Mouse (Mus musculus) liver, postnatal 0 days (tissue): ENCODE measurements around the gene Mcur1. TPM values are rescaled to one million over a fixed set of nuclear protein-coding genes. Genes with fewer than 3 reads are reported as not detected.

Source experiments
- ATAC-seq: fragments of 200-750 bp; cut with Nextera tagmentation; 2 replicates; pipeline ENCODE4 v1.8.0; 2017; ENCODE audit warnings: mild to moderate bottlenecking, moderate library complexity
- DNase-seq: peaks from one replicate; pipeline ENCODE4 v3.0.0-alpha.2; 2016
- H3K27ac ChIP-seq: fragments of 300-500 bp; sonication (generic); 2 replicates; pipeline ENCODE4 v1.5.1; 2014; ENCODE audit warnings: antibody characterized with exemption, moderate library complexity, mild to moderate bottlenecking, low read depth
- H3K27me3 ChIP-seq: fragments of 300-500 bp; sonication (generic); 2 replicates; pipeline ENCODE4 v1.6.1; 2014; ENCODE audit warnings: low read length, control low read depth, mixed read lengths; ENCODE audit not compliant: insufficient read depth
- H3K36me3 ChIP-seq: fragments of 300-500 bp; sonication (generic); replicated peaks from 2 replicates; pipeline ENCODE4 v1.6.1; 2014; ENCODE audit warnings: mild to moderate bottlenecking, control low read depth, low read length, moderate library complexity, mixed read lengths; ENCODE audit not compliant: insufficient read depth
- H3K4me1 ChIP-seq: fragments of 300-500 bp; sonication (generic); 2 replicates; pipeline ENCODE4 v1.6.1; 2014; ENCODE audit warnings: antibody characterized with exemption, mild to moderate bottlenecking, control low read depth; ENCODE audit not compliant: insufficient read depth
- H3K4me2 ChIP-seq: fragments of 300-500 bp; sonication (generic); 2 replicates; pipeline ENCODE4 v1.6.1; 2014; ENCODE audit warnings: low read depth, mild to moderate bottlenecking, low read length, moderate library complexity, mixed read lengths
- H3K4me3 ChIP-seq: fragments of 300-500 bp; sonication (generic); 2 replicates; pipeline ENCODE4 v1.5.1; 2014; ENCODE audit warnings: low read depth, low read length
- H3K9ac ChIP-seq: fragments of 300-500 bp; sonication (generic); replicated peaks from 2 replicates; pipeline ENCODE4 v1.6.1; 2014; ENCODE audit warnings: mild to moderate bottlenecking, moderate library complexity
- H3K9me3 ChIP-seq: fragments of 300-500 bp; sonication (generic); 2 replicates; pipeline ENCODE4 v1.6.1; 2016; ENCODE audit warnings: mild to moderate bottlenecking, control low read depth, low read length, mixed read lengths
- CTCF ChIP-seq: sonication (generic); IDR thresholded peaks from 2 replicates; pipeline ENCODE4 v1.5.1; 2016; ENCODE audit warnings: antibody characterized with exemption, low read depth
- EP300 ChIP-seq: IDR thresholded peaks from 2 replicates; pipeline ENCODE4 v1.6.1; 2016; ENCODE audit warnings: antibody characterized with exemption, low read depth, mild to moderate bottlenecking
- WGBS: fragments of 180-500 bp; shearing (Covaris S2); extraction: QIAGEN DNeasy Blood & Tissue Kit; methylation state at CpG from one replicate; pipeline ENCODE4 v1.1.7; 2014; ENCODE audit not compliant: insufficient replicate concordance; 5-methylcytosine and 5-hydroxymethylcytosine counted together
- polyA plus RNA-seq: library from polyadenylated mRNA; unstranded; fragments of >200 nt; fragmentation: Nextera tagmentation; extraction: Ambion mirVana; gene quantifications from 2 replicates; pipeline ENCODE4 v1.2.1, GENCODE M21; 2015

Gene Mcur1
- polyA plus RNA-seq, 1 experiment from 2014 or later = 8.8 TPM

GRCm38 (mm10) chr13:43592681-43593068 is 32.7 kb upstream of the Mcur1 start:
- ATAC-seq = no peak
- WGBS = 60% methylated on average over 8 of the region's 8 CpGs
- H3K36me3 ChIP-seq = no peaks in the 10 kb centered on the region
- no peak overlapping the region for H3K4me2 ChIP-seq
- H3K9ac ChIP-seq = no peak overlapping the region
- H3K27ac ChIP-seq = no peak overlapping the region
- peaks cover 4% of the 10 kb centered on the region; the same call in 1 of the 2 replicates for H3K27me3 ChIP-seq
- no peak for TF ChIP-seq CTCF
- TF ChIP-seq EP300 = no peak
- no peak overlapping the region for H3K4me3 ChIP-seq
- no peaks in the 10 kb centered on the region for H3K9me3 ChIP-seq
- DNase-seq = no peak
- H3K4me1 ChIP-seq = no peaks in the 10 kb centered on the region

GRCm38 (mm10) chr13:43591828-43592680 is 32.1 kb upstream of the Mcur1 start:
- no peak for TF ChIP-seq EP300
- no peak for TF ChIP-seq CTCF
- H3K9me3 ChIP-seq = no peaks in the 10 kb centered on the region
- H3K36me3 ChIP-seq = no peaks in the 10 kb centered on the region
- no peak overlapping the region for H3K9ac ChIP-seq
- ATAC-seq (no peak), DNase-seq (no peak)
- H3K4me1 ChIP-seq = no peaks in the 10 kb centered on the region
- no peak overlapping the region for H3K4me2 ChIP-seq
- no peak overlapping the region for H3K27ac ChIP-seq
- WGBS = 69% methylated on average over 28 of the region's 28 CpGs
- H3K27me3 ChIP-seq = peaks cover 4% of the 10 kb centered on the region; the same call in 1 of the 2 replicates
- H3K4me3 ChIP-seq = no peak overlapping the region

- no peak overlapping the region for H3K9ac ChIP-seq
- ATAC-seq (no peak), DNase-seq (no peak)
- no peak overlapping the region for H3K27ac ChIP-seq
- H3K4me2 ChIP-seq = no peak overlapping the region
- H3K4me3 ChIP-seq = no peak overlapping the region
- H3K27me3 ChIP-seq = peaks cover 4% of the 10 kb centered on the region; the same call in 1 of the 2 replicates
- H3K4me1 ChIP-seq = no peaks in the 10 kb centered on the region
- no peaks in the 10 kb centered on the region for H3K9me3 ChIP-seq
- TF ChIP-seq EP300 (no peak), CTCF (no peak)
- WGBS = 79% methylated on average over 14 of the region's 14 CpGs
- H3K36me3 ChIP-seq = no peaks in the 10 kb centered on the region
These were observed 28.2 kb upstream of the Mcur1 start for GRCm38 (mm10) chr13:43587844-43588840.

- no peak overlapping the region for H3K4me3 ChIP-seq
- ATAC-seq (no peak), DNase-seq (no peak)
- TF ChIP-seq EP300 (no peak), CTCF (no peak)
- no peaks in the 10 kb centered on the region for H3K27me3 ChIP-seq
- 73% methylated on average over 3 of the region's 3 CpGs for WGBS
- no peak overlapping the region for H3K4me2 ChIP-seq
- no peaks in the 10 kb centered on the region for H3K36me3 ChIP-seq
- no peaks in the 10 kb centered on the region for H3K9me3 ChIP-seq
- H3K27ac ChIP-seq = no peak overlapping the region
- H3K9ac ChIP-seq = no peak overlapping the region
- no peaks in the 10 kb centered on the region for H3K4me1 ChIP-seq
These were observed 27.0 kb upstream of the Mcur1 start for GRCm38 (mm10) chr13:43586966-43587365.

GRCm38 (mm10) chr13:43585335-43585734 is 25.3 kb upstream of the Mcur1 start:
- H3K27ac ChIP-seq = no peak overlapping the region
- no peaks in the 10 kb centered on the region for H3K9me3 ChIP-seq
- no peak for ATAC-seq
- TF ChIP-seq CTCF (no peak), EP300 (no peak)
- no peaks in the 10 kb centered on the region for H3K36me3 ChIP-seq
- no peak overlapping the region for H3K4me3 ChIP-seq
- 63% methylated on average over 2 of the region's 2 CpGs for WGBS
- no peak for DNase-seq
- H3K4me1 ChIP-seq = no peaks in the 10 kb centered on the region
- H3K27me3 ChIP-seq = no peaks in the 10 kb centered on the region
- no peak overlapping the region for H3K4me2 ChIP-seq
- no peak overlapping the region for H3K9ac ChIP-seq

- Histone ChIP-seq H3K27me3 (no peaks in the 10 kb centered on the region), H3K9me3 (no peaks in the 10 kb centered on the region), H3K36me3 (no peaks in the 10 kb centered on the region), H3K4me1 (no peaks in the 10 kb centered on the region), H3K27ac (no peak overlapping the region), H3K9ac (no peak overlapping the region), H3K4me3 (no peak overlapping the region), H3K4me2 (no peak overlapping the region)
- WGBS = 61% methylated on average over 8 of the region's 8 CpGs
- ATAC-seq (no peak), DNase-seq (no peak)
- TF ChIP-seq EP300 (no peak), CTCF (no peak)
These were observed 23.5 kb upstream of the Mcur1 start for GRCm38 (mm10) chr13:43583504-43583903.
